Mouse (Mus musculus) adrenal gland, adult (tissue): ENCODE results near the gene Snx29.

Source experiments
- DNase-seq, 2 experiments: peaks; one replicate each; pipeline ENCODE4 v3.0.0; 2022 to 2023; ENCODE audit warnings: low spot score in 1 of 2; ENCODE audit not compliant: inconsistent age in 2 of 2

Gene Snx29

DNA sequence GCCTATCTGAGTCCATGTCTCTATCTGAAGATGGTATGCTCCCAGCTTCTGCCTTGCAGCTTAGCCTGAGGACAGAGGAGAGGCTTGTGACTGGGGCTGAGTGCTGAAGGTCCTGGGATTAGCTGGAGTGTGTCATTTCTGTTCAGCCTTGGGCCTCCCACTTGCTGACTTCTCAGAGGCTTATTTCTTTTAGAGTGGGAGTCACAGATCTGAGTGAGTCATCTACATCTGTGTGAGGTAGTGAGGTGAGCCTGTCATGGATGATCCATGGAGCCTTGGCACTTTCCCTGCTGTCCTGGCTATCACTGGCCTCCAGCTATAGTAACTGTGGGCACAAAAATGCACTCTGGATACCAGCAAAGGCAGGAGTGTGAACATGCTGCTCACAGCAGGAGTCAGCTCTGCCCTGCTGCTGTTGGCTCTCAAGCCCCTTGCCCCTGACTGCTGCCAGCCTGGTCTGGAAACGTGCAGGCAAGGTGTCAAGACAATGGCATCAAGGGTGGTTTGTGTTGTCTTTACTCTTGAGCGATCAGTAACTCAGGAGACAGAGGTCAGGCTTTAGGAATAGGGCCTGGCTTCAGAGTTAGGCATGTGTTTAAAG lies 390.7 kb downstream of the Snx29 start:
- peak; percentile 54 to 82 for DNase-seq

GRCm38 (mm10) chr16:11716932-11717331 lies 394.2 kb downstream of the Snx29 start:
- DNase-seq: no peak

- no peak for DNase-seq
Observed at GRCm38 (mm10) chr16:11725901-11726300, 403.2 kb downstream of the Snx29 start.

GRCm38 (mm10) chr16:11727331-11727730 lies 404.6 kb downstream of the Snx29 start:
- no peak for DNase-seq

GRCm38 (mm10) chr16:11728131-11728530 lies 405.4 kb downstream of the Snx29 start:
- DNase-seq: no peak

GRCm38 (mm10) chr16:11728627-11729026 lies 405.9 kb downstream of the Snx29 start:
- no peak for DNase-seq

DNA sequence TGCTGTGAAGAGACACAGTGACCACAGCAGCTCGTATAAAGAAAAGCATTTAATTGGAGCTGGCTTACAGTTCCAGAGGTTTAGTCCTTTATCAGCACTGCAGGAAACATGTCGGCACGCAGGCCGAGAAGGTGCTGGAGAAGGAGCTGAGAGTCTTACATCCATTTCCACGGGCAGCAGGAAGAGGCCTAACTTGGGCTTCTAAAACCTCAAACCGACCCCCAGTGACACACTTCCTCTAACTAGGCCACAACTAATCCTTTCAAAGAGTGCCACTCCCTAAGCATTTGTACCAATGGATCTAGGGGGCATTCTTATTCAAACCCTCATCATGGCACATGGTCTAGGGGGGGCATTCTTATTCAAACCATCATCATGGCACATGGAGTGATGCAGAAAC lies 406.4 kb downstream of the Snx29 start:
- DNase-seq: no peak

- DNase-seq: no peak
Observed at GRCm38 (mm10) chr16:11729815-11730214, 407.1 kb downstream of the Snx29 start.

DNA sequence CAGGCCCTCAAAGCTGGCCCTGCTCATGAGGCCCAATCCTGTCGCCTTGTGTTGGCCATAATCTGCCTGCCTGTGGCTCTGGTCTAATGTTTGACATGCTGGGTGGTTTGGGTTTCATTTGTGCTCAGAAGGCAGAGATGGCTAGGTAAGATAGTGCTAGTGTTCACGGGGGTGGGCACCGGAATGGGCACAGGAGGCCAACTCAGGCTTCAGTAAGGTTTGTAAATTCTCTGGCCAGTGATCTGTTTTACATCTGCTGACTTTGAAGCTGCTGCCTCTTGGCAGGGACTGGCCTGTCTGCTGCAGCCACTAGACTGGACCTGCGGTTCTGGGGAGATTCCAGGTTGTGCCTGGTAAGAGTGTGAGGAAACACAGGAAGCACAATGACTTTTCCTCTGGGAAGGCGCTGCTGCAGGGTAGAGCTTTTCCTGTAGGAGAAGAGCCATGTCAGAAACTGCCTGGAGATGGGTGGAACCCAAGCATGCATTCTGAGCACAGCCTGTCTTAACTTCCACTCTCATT lies 408.4 kb downstream of the Snx29 start:
- no peak for DNase-seq

- DNase-seq: no peak
Observed at GRCm38 (mm10) chr16:11738341-11738740, 415.6 kb downstream of the Snx29 start.

- no peak for DNase-seq
Observed at GRCm38 (mm10) chr16:11741951-11742350, 419.2 kb downstream of the Snx29 start.

DNA sequence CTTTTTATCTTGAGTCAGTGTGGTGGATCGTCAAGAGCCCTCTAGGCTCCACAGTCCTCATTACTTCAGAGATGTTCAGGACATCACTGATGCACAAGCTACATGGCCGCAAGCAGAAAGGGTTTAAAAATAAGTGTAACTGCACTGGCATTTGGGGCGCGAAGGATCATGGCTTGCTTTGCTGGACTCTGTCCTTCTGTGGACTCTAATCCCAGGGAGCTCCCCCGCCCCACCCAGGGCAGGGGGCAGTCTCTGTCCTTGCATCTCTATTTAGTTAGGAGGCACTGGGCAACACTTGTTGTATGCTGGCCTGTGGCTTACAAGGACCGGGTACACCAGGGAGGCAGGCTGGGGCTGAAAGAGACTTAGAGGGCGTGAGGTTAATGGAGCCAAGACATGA lies 419.6 kb downstream of the Snx29 start:
- no peak for DNase-seq

DNA sequence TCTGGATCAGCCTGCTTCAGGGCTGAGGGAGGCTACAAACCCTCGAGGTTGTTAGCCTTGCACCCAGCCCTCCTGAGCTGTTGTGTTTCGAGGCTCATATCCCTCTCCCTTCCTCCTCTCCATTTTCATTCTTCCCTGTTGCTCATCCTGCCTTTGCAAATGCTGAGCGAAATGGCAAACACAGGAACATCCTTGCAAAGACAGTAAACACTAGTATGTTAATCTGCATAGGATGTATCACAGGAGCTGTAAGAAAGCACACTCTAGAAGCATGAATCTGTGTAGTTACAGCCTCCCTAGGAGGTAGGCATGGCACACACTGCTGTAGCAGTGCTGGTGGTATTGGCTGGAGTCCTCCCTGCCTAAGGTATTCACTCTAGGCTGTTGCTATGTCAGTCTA lies 420.3 kb downstream of the Snx29 start:
- DNase-seq: no peak

DNA sequence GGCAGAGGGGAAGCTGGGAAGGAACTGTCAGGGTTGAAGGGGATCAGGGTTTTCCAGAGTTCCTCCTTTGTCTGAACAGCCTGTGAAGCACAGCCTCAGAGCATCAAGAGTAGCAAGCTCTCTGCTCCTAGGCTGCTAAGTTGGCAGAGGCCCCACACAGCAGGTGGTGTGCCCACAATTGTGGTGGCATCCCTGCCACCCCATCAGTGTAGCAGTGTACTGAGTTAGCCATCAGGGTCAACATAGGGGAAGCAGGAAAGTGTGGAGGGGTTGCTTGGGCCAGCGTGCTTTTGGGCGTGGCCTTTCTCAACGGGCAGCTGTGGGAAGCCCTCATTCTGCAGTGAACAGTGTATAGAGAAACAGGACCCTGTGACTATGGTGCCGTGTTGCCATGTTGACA lies 421.0 kb downstream of the Snx29 start:
- no peak for DNase-seq

DNA sequence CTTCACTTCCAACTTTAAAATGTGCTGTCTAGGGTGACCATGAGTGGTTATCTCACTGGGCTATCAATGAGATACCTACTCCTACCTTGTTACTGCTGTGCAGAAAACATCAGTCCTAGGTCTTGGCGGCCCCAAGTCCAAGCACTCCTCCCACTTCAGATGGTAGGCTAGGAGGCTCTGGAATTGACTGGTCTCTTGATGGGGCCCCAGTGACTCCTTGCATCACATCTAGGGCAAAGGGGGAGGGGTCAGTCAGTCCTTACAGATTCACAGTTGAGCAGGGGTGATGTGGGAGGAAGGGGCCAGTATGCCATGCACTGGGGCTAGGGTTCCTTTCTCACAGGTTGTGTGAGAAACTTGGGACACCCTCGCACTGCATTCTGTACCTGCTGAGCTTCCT lies 423.3 kb downstream of the Snx29 start:
- no peak for DNase-seq

DNA sequence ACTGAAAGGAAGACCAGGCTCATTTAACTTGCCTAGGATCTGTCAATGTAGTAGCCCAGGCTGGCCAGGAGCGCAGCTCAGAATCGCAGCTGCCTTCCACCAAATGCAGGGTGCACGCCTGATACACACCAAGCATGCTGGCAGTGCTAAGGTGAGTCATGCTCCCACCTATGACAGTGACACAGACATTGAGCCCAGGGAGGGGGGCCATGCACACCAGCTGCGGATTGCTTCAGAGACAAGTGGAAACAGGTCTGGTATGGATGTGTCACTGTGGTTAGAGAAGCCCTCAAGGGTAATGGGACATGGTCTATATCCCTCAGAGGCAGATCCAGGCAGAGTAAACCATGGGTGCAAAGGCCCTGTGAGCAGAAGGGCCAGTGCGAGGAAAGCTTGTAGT lies 425.2 kb downstream of the Snx29 start:
- no peak for DNase-seq

DNA sequence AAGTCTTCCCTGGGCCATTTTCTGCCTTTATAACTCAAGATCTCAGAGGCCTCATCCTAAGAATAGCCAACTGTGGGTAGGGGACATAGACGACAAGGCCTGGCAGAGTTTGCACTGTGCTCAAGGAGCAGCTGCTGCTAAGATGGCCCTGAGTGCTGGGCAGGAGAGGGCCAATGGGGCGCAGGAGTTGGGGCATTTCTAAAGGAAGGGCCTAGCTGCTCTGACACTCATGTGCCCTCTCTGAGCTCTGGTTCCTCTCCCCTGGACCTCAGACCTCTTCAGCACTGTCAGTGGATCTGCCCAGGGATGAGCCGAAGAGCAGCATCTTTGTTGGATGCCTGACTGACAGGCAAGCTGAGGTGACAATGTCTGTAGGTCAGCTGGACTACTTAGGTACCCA lies 426.4 kb downstream of the Snx29 start:
- no peak for DNase-seq

DNA sequence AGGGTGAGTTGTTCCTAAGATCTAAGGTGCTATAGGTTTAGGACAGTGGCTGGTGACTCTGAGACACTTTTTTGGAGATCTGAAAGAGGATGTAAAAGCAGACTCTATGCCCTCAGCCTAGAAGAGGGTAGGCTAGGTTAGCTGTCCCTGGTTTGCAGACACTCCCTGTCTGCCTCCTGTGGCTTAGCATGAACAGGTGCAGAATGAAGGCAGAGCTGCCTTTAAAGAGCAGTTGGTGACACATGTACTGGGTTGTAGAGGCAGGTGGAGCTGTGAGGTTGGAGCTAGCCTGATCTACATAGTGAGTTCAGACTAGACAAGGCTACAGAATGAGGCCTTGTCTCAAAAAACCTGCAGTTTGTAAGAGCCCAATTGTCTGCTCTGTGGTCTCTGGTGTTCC lies 427.9 kb downstream of the Snx29 start:
- DNase-seq: no peak

GRCm38 (mm10) chr16:11752557-11752956 lies 429.8 kb downstream of the Snx29 start:
- no peak for DNase-seq

DNA sequence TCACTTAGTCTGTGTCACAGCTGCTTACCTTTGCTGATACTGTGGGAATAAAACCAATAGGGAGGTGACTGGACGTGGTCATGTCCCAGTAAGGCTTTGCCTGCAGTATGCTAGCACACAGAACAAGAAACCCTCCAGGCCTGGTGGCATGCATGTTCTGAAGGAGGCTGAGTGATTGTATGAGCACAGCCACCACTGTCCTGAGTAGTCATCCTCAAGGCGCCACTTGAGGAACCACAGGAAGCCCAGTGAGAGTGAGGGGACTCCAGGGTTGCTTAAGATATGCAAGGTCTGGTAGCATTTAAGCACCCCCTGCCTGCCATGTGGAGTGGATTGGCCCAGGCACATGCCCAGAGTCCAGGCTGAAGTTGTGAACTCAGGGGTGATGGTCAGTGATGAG lies 430.8 kb downstream of the Snx29 start:
- no peak for DNase-seq

DNA sequence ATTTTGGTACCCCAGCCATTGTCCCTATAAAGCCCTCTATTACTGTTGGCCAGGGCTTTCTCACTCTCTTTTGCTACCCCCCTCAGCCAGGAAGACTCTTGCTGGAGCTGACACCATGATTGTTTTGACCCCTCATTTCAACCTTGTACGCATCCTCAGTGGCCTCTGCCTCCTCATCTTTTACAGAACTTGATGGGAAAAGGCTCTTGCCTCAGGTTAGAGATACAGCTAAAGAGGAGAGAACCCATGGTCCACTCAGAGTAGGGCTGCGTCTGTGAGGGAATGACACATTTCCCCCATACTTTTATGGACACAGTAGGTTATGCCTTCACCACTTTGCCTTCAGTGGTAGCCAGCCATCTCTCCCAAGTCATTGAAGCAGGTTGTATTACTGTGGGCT lies 431.4 kb downstream of the Snx29 start:
- no peak for DNase-seq

DNA sequence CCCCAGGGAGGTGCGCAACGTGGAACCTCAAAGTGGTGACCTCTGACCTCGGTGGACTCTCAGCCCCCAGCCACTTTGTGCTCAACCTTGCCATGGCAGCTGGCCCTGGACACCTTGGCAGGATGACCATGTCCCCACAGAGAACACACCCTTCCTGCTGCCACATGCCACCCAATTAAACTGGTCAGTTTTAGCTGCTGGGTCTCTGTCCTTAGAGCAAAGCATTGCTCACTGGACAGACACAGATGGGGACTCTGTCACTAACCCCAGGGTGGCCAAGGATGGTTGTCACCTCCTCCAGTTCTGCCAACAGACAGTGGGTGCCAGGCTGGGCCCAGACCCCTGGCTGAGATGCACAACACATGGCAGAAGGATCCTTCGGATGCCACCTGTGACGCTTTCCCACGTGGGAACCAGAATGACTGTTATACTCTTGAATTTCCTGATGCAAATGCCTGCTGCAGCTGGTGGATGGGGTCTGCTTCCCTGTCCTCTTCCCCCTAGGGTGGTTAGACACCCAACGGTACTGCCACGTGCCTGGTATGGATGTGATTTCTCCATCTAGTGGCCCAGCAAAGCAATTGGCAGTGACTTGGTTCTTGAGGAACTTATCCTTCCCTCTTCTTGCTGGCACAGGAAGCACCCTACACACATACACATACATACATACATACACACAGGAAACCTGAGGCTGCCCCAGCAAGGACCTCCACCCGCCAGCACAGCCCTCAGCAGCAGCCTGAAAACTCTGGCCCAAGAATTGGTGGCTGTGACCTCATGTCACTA lies 432.8 kb downstream of the Snx29 start:
- DNase-seq: no peak
